9 mouse cellular contexts compared by ENCODE assay signal in genomic region chr9:102107978-102108377, GRCm38 (mm10).
DNase-seq lines count a peak whose midpoint lies in the region; TF ChIP-seq lines count a peak whose summit lies in the region.
"Had no signal": no experiment of that assay in that cellular context is flagged by ENCODE, and none has a peak within 500 bp of the region (broad histone marks: within the 10 kb centered on the region; RNA-seq: fewer than 3 reads in every experiment).

No protein-coding gene starts in this region.

- peak; percentile 4 to 13 for DNase-seq in heart, postnatal 10 days
- no peak for DNase-seq in heart, postnatal 25 days (ENCODE audit: low spot score)
- peak; percentile 71 for DNase-seq in brain, embryonic 14.5 days (ENCODE audit: low read depth)
- DNase-seq in layer of hippocampus, adult 2 months (ENCODE audit: low spot score in 2 of 2), result peak; percentile 30 to 34
- peak; percentile 0 for DNase-seq in lung, postnatal 36 days
- DNase-seq in embryo, embryonic 11 days, result no peak
- DNase-seq in urinary bladder, adult 18-20 months (ENCODE audit: low spot score in 2 of 2), result no peak
- DNase-seq in kidney, adult 9 months, result no peak

- no peak overlapping the region for H3K27ac ChIP-seq in layer of hippocampus, adult 2 months
- H3K27ac ChIP-seq: liver, embryonic 14.5 days had no signal

- intact Hi-C loops in heart, postnatal 10 days (cut with DNase I), result no loop called here
- intact Hi-C loops in heart, postnatal 25 days (cut with DNase I), result no loop called here

- no peak for TF ChIP-seq CTCF in brain, embryonic 14.5 days (IDR thresholded peaks at IDR 0.05; ENCODE audit: borderline replicate concordance, extremely low read depth, insufficient read depth, insufficient read length)
- TF ChIP-seq CTCF in layer of hippocampus, adult 2 months (conservative IDR thresholded peaks at IDR 0.05), result peak; percentile 71

- H3K4me3 ChIP-seq in layer of hippocampus, adult 2 months, result no peak overlapping the region

- TF ChIP-seq POLR2A in brain, embryonic 14.5 days (IDR thresholded peaks at IDR 0.05; ENCODE audit: borderline replicate concordance, extremely low read depth, insufficient read depth, insufficient read length, poor library complexity, severe bottlenecking), result no peak

Comparison
In these comparisons a context has a peak if more than half of its experiments do, and no peak if none do; other contexts are left out.
1. DNase-seq: peak in heart, postnatal 10 days (2 of 2), brain, embryonic 14.5 days (single experiment), layer of hippocampus, adult 2 months (2 of 2) and lung, postnatal 36 days (single experiment); none in heart, postnatal 25 days (single experiment), embryo, embryonic 11 days (single experiment), urinary bladder, adult 18-20 months (0 of 2) and kidney, adult 9 months (single experiment).